Mouse (Mus musculus): ENCODE measurements at regions not wholly inside any gene's neighbourhood (a gene's known extent, or its start where the extent isn't known, plus 50 kb on each side); places are given as distances from the start of the nearest gene placed in this dataset.
A peak's percentile ranks its signal among the peaks of the same experiment; 100 is the strongest.

DNA sequence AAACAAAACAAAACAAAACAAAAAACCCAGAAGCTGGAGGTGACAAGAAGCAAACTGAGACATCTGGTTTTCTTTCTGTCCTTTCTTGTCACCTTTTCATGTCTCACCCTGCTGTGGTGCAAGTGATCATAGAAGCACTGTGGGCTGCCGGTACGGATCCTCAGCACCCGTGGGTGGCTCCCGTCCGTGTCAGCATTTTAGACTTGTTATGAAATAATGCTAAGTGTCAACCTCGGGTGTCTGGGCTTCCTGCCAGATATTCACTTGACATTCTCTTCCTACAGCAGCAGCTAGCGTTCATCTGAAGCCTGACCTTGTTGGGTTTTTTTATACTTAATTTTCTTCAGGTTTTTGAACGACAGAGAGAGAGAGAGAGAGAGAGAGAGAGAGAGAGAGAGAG lies 404.7 kb downstream of the Pla2g4a start:
- no peak for DNase-seq (ENCODE audit: low spot score)

DNA sequence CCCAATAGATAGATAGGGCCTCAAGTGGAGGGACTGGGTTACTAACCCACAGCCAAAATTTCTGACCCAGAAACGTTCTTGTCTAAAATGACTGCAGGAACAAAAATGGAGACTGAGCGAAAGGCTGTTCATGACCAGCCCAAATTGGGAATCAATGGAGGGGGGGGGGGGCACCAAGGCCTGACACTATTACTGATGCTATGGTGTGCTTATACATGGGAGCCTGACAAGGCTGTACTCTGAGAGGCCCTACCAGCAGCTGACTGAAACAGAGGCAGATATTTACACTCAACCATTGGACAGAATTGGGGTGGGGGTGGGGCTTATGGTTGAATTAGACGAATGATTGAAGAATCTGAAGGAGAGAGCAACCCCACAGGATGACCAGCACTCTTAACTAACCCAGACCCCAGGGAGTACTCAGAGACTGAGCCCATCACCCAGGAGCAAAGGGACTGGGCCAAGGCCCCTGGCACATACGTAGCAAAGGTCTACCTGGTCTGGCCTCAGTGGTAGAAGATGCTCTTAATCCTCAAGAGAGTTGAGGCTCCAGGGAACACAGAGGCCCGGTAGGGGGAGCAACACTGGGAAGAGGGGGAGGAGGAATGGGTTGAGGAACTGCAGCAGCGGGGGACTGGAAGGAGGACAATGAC lies 405.6 kb downstream of the Pla2g4a start:
- DNase-seq (ENCODE audit: low spot score) = no peak

DNA sequence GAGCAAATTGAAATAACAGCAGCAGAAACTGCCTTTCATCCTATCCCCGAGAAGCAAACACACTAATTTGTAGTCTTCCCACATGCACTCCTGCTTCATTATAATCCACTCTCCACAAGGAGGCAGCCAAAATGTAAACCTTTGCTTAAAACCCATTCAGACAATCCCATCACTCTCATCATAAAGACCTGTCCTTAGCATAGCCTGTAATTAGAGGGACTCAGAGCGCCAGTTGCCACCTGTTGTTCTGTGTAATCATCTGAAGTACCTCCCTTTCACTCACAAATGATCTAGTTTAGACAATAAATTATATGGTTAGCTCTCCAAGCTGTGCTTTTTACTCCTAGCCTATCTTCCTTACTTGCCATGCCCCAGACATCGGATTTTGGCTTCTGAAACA lies 415.0 kb downstream of the Pla2g4a start:
- DNase-seq (ENCODE audit: low spot score) = no peak

DNA sequence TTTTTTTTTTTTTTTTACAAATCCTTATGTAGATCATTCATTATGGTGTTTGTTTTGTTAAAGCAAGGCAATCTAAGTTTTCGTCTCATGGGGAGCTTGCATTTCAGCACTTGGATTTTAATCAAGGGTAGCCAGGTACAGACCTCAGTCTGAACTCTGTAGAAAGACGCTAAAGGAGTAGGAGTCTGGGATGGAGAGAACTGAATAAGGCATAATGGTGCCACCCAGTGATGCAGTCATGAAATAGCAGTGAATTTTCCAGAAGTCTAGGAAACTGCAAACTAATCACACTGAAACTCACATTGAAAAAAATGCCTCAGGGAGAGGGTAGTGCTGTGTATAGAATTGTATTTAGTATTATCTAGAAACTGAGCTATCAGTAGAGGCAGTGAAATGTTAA lies 419.7 kb downstream of the Pla2g4a start:
- peak; percentile 6 for DNase-seq (ENCODE audit: low spot score)

DNA sequence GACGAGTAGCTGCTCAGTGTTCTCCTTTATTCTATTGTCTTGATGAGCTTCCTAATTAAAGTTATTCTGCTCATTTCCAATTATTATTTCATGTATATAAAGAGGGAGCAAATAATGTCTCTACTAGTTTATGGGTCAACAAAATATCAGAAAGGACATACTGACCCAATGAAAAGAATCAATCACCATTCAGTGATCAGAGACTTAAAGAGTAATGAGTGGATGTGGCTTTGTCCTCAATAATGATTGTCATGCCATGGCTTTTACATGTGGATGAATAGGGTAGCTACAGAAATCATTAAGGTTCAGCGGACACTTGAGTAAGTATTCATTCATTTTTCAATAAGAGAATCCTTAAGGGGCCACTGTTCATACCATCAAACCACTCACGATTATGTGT lies 427.4 kb downstream of the Pla2g4a start:
- DNase-seq (ENCODE audit: low spot score) = no peak

Measured in embryo, embryonic 10.5 days (tissue).